Mouse (Mus musculus): ENCODE measurements around the gene Zfp410.

The Zfp410 gene

GRCm38 (mm10) chr12:84361555-84362489 is 45.2 kb downstream of the Zfp410 start, which contains the start of the genes Coq6 and Fam161b:
TSS of gene Coq6 (plus strand) at chr12:84361657.
TSS of gene Fam161b (minus strand) at chr12:84361833.
- peak; percentile 82 for DNase-seq (ENCODE audit: low spot score)

- no peak for DNase-seq (ENCODE audit: low spot score)
Observed at GRCm38 (mm10) chr12:84362872-84363271, 46.2 kb downstream of the Zfp410 start.

GRCm38 (mm10) chr12:84364291-84364690 is 47.6 kb downstream of the Zfp410 start:
- no peak for DNase-seq (ENCODE audit: low spot score)

- no peak for DNase-seq (ENCODE audit: low spot score)
Observed at GRCm38 (mm10) chr12:84365137-84365536, 48.5 kb downstream of the Zfp410 start.

- no peak for DNase-seq (ENCODE audit: low spot score)
Observed at GRCm38 (mm10) chr12:84366971-84367370, 50.3 kb downstream of the Zfp410 start.

- no peak for DNase-seq (ENCODE audit: low spot score)
Observed at GRCm38 (mm10) chr12:84371647-84372046, 55.0 kb downstream of the Zfp410 start.

- DNase-seq (ENCODE audit: low spot score), result no peak
Observed at GRCm38 (mm10) chr12:84373831-84374481, 57.3 kb downstream of the Zfp410 start.

GRCm38 (mm10) chr12:84382369-84382768 is 65.7 kb downstream of the Zfp410 start:
- DNase-seq (ENCODE audit: low spot score), result no peak

GRCm38 (mm10) chr12:84384644-84385081 is 68.0 kb downstream of the Zfp410 start:
- DNase-seq (ENCODE audit: low spot score), result no peak

- DNase-seq (ENCODE audit: low spot score), result no peak
Observed at GRCm38 (mm10) chr12:84385408-84385807, 68.8 kb downstream of the Zfp410 start.

GRCm38 (mm10) chr12:84388097-84388496 is 71.4 kb downstream of the Zfp410 start:
- DNase-seq (ENCODE audit: low spot score), result no peak

- no peak for DNase-seq (ENCODE audit: low spot score)
Observed at GRCm38 (mm10) chr12:84388774-84389400, 72.2 kb downstream of the Zfp410 start.

- no peak for DNase-seq (ENCODE audit: low spot score)
Observed at GRCm38 (mm10) chr12:84390336-84390735, 73.7 kb downstream of the Zfp410 start.

- DNase-seq (ENCODE audit: low spot score), result no peak
Observed at GRCm38 (mm10) chr12:84392681-84393080, 76.0 kb downstream of the Zfp410 start.
